Mouse (Mus musculus) heart, postnatal 14 days (tissue): Measurements from ENCODE around the gene Lyz1. TPM values are rescaled to one million over a fixed set of nuclear protein-coding genes. Genes with fewer than 3 reads are reported as not detected.
"Not testable (repeated sequence)": the region's sequence is repeated elsewhere in the genome, so short reads cannot be mapped to it uniquely, and the experiment has no call there.

Experiments
- DNase-seq, 2 experiments: peaks; one replicate each; pipeline ENCODE4 v3.0.0; 2021 to 2022
- intact Hi-C: fragments of 180-260 bp; cut with DNase I; formaldehyde crosslinking; loops from one replicate; pipeline ENCODE4 v1.15.1; 2025
- total RNA-seq, 2 experiments: library from RNA; stranded (reverse); gene quantifications; 2 replicates each; pipeline ENCODE4 v1.2.3; 2021

Gene Lyz1
- total RNA-seq, 2 experiments from 2014 or later = 8.6 to 9.2 TPM

DNA sequence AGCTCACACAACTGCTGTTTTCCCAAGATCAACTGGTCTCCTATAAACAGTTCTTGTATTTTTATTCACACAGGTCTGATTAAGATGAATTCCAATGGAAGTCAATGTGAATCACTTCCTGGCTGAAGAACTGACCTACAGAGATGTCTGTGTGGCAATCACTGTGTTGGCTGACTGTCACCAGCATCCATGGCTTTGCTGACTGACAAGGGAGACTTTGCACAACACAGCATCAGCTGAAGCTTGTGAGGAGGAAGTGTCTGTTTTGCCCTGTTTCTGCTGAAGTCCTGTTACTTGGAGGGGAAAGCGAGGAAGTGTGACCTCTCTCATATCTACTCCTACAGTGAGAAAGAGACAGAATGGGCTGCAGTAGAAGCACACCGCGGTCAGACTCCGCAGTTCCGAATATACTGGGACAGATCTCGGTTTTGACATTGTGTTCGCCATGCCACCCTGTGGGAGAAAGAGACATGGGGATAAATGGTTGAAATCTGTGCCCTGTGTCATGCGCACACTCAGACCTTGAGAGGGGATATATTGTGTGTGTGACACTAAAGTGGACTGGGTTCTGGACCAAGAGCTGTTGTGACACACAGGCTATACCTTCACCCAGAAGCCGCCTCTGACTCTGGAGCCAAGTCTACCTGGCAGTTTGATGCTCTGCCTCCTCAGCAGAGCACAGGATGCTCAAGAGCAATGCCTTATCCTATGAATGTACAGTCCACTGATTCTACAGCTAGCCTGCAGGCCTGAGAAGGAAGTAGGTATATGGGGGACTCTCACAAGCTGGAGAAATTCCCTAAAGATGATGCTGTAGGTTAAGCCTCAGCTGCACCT is 4.3 kb downstream of the Lyz1 start:
- DNase-seq = no peak
- intact Hi-C loops = no loop called here

DNA sequence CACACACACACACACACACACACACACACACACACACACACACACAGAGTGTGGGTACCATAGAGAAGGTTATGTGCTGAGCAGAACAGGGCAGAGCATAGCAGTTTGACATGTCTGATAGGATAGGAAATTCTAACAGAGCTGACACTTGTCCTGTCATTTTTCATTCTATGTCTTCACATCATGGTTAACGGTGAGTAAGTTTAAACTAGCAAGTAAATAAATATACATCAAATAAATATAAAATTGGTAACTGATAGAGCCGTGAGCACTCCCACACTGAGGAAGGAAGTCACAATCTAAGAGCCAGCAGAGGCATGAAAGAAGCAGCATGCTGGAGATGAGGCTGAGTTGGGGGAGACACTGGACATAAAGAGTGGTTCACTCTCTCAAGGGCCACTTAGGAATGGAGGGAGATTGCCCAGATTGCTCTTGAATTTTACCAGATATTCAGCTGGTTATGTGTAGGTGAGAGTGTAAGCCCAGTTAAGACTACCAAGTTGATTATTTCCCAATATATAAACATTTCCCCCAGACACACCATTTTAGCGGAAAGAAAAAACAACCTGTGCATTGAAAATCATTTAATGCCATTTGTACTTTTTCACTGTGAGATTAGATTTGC is 5.3 kb downstream of the Lyz1 start:
- DNase-seq = no peak
- intact Hi-C loops = no loop called here

DNA sequence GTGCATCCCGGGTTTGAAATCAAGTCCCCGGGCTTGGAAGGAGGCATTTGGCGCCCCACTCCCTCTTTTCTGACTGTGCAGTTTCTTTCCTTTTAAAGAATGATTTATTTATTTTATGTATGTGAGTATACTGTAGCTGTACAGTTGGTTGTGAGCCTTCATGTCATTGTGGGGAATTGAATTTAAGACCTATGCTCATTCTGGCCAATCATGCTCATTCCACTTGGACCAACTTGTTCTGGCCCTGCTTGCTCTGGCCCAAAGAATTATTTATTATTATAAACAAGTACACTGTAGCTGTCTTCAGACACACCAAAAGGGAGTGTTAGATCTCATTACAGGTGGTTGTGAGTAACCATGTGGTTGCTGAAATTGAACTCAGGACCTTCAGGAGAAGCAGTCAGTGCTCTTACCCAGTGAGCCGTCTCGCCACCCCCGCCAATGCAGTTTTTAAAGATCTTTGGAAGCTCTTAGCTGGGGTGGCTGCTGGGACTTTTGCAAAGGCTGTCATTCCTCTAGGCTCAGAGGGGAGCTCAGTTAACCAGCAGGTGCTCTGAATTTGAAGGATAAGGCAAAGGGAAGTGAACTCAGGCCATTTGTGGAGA is 6.2 kb downstream of the Lyz1 start:
- DNase-seq = no peak
- intact Hi-C loops = no loop called here

DNA sequence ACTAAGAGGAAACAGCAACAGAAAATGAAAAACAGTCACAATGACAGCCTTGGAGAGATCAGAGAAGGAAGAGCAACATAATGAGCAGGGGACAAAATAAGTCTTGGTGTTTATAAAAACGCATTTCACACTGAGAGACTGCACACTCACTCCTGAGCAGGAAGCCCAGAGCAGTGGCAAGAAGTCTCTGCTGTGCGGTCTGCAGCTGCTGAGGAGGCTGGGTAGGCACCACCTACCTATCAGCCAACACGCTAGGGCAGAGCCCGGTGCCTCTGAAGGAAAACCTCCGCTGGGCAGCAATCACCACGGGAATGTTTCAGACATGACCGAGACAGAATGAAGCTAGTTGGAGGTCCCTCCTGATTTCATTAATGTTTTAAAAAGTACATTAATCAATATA is 7.1 kb downstream of the Lyz1 start:
- DNase-seq, intact Hi-C loops: not testable (repeated sequence)

DNA sequence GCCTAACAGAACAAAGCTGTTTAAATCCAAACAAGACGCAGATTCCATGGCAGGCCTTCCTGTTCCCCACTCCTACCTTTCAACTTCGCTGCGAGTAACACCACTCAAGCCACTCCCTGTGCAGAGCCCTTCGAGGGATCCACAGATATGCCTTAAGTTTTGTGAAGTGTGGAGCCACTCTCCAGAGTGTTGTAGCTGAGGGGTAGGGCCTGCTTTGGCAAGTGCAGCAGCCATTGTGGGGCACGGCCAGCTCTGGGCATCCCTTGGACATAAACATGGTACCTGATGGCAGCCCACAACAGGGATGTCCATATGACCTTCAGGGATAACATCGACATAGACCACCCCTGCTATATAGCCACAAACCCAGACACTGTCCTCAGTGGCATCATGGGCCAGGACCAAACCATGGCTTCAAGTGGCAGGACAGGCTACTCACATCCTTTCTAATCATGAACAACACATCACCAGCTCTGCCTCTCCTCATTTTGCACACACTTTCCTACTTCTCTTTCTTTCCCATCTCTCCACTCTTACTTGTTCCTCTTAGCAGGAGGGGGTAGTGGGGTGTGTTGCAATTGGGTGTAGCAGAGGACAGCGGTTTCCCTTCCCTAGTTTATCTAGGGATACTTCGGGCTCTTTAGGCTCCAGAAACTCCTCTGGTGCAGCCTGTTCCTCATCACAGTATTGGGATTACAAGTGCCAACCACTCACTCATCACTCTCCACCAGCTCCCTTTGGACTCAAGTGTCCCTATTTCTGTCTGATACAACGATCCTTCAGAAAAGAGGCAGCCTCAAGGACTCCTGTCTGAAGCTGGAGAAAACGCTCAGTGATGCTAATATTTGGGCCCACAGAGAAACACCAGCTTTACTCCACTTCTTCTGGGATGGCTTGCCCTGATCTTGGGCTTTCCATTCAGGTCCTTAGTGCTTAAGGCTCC is 7.8 kb downstream of the Lyz1 start:
- intact Hi-C loops = no loop called here
- no peak for DNase-seq

DNA sequence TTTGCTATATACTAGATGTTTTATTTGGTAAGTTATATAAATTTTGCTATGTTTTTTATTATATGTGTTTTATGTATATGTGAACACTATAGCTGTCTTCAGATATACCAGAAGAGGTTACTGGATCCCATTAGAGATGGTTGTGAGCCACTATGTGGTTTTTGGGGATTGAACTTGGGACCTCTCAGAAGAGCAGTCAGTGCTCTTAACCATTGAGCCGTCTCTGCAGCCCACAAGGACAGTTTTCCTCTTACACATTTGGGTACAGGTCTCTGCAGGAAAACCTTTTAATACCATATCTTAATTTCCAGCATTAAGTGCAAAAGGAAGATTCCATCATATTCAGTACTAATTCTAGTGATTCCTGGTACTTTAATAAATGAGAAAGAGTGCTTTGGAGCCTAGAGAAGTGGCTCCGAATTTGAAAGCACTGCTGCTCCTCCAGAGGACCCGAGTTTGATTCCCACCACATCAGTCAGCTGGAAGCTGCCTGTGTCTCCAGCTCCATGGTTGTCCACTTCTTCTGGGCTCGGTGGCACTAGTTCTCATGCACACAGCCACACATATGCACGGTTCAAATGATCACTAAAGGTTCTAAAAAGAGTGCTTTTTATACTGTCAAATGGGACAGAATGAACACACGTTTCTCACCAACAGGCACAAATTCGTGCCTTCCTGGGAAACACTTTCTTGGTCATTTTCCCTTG is 8.6 kb downstream of the Lyz1 start:
- intact Hi-C loops = no loop called here
- DNase-seq = no peak

DNA sequence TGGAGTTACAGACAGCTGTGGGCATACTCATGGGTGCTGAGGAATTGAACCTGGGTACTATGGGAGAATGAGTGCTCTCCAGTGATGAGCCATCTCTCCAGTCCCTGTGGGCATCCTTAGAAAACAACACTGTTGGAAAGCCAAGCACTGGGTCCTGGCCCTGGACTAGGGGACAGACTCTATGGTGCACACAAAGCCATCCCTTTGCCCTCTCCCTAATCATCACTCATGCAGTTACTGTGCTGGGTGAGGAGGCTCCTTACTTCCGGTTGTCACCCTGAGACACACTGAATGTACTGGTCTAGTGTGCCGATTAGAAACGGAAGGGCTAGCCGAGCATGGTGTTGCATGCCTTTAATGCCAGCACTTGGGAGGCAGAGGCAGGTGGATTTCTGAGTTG is 9.5 kb downstream of the Lyz1 start:
- intact Hi-C loops, DNase-seq: not testable (repeated sequence)

DNA sequence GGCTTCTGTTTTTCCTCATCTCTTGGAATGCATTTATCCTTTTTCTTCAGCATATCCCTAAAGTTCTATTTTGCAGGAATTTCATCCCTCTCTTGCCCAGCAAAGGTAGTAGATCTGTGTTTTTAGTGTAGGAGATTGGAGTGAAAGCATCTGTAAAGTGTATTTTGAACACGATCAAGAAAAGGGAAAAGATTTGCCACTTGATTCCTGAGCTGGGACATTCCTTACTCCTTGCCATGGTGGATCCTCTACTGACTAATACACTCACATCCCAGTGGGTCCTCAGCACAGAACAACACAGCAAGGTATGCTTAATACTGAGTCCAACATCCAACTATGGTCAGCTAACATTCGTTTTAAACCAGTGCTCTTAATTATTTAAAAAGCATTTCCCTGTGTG is 10.1 kb downstream of the Lyz1 start:
- intact Hi-C loops = no loop called here
- no peak for DNase-seq

DNA sequence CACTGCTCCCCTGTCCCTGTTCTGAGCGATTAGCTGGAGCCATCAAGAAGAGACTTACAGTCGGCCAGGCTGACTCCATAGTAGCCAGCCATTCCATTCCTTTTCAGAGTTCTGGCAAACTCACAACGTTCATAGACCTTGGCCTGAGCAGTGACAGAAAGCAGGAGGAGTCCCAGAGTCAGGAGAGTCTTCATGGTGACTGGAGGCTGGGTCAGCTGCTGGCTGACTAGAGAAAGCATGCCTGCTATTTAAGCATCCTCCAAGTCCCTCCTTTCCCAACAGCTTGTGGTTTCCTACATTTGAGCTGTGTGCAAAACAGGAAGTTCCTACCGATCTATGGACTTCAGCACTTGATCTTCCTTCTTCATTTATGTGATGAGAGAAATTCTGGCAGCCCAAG is 10.6 kb downstream of the Lyz1 start, which contains the start of gene Lyz2:
Lyz2 (minus strand) TSS at position 273 of the 400 bp plus-strand sequence.
- DNase-seq = peak; percentile 16 to 20
- intact Hi-C loops = no loop called here

DNA sequence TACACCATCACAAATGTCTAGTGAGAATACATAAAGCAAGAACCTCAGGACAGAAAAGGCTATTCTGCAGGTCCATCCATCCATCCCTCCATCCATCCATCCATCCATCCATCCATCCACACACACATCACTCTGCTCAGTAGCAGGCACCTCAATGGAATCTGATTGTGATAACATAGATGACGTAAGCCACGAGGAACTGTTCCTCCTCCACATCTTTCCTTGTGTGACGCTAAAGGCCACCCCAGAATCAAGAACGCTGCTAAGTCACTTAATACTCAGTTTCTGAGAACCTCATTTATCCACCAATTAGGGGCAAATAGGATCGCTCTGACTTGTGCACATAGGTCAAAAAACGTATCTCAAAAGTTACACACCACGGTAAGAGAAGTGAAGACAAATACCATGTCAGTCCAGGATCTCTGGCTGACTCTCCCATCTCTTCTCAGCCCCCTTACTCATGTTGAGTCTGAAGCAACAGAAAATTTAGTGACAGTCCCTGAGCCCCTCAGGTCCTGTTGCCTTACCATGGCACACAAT is 11.2 kb downstream of the Lyz1 start:
- intact Hi-C loops = no loop called here
- no peak for DNase-seq

DNA sequence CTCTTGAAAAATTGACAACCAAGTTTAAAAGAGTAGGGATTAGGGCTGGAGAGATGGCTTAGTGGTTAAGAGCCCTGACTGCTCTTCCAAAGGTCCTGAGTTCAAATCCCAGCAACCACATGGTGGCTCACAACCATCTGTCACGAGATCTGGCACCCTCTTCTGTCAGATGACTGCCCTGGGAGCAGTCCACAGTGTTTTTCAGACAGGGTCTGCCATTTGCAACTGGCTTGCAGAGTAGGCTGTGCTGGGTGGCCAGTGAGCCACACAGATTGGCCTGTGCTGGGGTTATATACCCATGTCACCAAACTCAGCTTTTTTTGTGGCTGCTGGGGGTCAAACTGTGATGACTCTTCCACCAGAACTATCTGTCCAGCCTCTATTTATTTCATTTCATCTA is 12.7 kb downstream of the Lyz1 start:
- no peak for DNase-seq
- intact Hi-C loops = no loop called here

DNA sequence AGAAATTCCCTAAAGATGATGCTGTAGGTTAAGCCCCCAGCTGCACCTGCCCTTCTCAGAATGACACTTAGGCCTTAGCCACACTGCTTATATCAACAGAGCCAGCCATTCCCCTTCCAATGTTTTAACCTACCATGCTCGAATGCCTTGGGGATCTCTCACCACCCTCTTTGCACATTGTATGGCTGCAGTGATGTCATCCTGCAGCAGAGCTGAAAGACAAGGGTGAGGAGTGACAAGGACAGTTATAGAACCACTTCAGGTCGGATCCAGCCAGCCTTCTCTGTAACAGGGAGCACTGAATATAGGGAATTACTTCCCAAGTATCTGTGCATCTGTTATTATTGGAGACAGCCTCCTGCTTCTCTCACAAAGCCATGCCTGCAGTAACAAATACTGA is 14.2 kb downstream of the Lyz1 start:
- intact Hi-C loops, DNase-seq: not testable (repeated sequence)

DNA sequence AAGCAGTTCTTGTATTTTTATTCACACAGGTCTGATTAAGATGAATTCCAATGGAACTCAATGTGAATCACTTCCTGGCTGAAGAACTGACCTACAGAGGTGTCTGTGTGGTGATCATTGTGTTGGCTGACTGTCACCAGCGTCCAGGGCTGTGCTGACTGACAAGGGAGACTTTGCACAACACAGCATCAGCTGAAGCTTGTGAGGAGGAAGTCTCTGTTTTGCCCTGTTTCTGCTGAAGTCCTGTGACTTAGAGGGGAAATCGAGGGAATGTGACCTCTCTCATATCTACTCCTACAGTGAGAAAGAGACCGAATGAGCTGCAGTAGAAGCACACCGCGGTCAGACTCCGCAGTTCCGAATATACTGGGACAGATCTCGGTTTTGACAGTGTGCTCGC is 14.9 kb downstream of the Lyz1 start:
- intact Hi-C loops = not testable (repeated sequence)

DNA sequence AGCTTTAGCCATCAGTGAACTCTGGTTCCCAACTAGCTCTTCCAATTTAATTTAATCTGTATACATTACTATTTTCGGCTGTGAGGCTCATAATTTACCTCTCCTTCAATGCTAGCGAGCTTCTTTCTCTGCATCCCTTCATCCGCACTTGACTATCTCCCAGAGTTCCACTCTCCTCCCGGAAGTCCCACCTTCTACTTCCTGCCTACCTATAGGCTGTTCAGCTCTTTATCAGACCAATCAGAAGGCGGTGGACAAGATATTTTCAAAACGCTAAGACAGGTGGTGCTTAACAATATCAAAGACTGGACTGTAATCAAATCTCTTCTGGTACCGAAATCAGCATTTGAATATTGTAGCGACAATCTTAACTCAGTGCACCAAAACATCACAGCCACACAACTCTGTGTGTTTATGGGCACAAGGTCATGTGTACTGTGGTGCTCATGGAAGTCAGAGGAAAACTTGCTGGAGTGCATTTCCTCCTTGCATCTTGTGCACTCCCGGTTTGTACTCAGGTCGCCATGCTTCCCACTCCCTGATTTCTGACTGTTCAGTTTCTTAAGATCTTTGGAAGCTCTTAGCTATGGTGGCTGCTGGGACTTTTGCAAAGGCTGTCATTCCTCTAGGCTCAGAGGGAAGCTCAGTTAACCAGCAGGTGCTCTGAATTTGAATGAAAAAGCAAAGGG is 16.8 kb downstream of the Lyz1 start:
- intact Hi-C loops = no loop called here
- DNase-seq = no peak

More for the DNA sequence above, 14.9 kb downstream of the Lyz1 start:
- not testable (repeated sequence) for DNase-seq

DNA sequence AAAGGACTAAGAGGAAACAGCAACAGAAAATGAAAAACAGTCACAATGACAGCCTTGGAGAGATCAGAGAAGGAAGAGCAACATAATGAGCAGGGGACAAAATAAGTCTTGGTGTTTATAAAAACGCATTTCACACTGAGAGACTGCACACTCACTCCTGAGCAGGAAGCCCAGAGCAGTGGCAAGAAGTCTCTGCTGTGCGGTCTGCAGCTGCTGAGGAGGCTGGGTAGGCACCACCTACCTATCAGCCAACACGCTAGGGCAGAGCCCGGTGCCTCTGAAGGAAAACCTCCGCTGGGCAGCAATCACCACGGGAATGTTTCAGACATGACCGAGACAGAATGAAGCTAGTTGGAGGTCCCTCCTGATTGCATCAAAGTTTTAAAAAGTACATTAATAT is 18.0 kb downstream of the Lyz1 start:
- not testable (repeated sequence) for DNase-seq
- intact Hi-C loops = loop anchor here (5.0 kb wide), 2 partner anchors 58 to 163 kb away; no protein-coding TSS in a partner anchor

DNA sequence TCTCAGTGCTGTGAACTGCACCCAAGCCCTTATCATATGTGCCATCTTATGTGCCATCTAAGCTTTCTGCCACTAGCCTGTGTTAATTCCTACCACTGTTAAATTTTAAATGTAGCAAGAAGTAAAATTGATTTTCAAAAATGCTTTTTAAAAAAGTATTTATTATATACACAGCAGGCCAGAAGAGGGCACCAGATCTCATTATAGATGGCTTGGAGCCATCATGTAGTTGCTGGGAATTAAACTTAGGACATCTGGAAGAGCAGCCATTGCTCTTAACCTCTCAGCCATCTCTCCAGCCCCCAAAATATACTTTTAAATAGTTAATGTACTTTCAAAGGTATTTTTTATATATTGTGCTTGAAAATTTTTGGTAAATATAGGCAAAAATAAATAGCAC is 20.6 kb downstream of the Lyz1 start:
- intact Hi-C loops = loop anchor here (5.0 kb wide), 2 partner anchors 60 to 165 kb away; no protein-coding TSS in a partner anchor
- no peak for DNase-seq

DNA sequence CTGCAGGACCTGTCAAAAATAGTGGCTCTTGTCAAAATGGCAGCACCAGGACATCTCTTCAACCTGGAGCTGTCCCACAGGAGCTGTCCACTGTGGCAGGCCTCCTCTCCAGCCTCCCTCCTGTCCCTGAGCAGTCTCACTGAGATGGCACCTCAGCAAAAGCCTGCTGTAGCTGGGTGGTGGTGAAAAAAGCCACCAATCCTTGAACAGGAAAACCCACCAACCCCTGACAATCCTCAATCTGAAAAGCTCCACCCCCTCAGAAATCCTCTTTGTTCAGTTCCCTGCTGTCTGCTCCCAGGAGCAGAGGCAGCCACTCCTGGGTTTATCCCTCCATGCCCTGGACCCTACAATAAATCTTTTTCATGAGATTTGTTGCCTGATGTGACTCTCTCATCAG is 32.8 kb downstream of the Lyz1 start:
- DNase-seq = no peak
- intact Hi-C loops = no loop called here

DNA sequence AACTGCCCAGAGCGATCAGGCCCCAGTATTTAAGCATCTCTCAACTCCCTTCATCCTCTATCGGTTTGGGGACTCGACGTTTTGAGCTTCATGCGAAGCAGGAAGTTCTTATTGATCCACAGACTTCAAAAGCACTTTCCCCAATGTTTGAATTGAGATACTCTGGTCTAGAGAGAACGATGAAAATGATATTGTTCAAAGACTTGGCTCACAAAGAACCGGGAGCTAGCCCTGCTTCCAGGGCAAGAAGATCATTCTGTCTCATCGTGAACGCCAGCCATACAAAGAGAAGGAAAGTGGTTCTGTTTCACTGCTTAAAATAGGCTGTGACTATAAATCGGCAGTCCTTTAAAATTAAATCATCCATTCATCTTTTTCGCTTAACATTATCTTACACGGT is 54.1 kb downstream of the Lyz1 start, which contains the start of gene 9530003J23Rik:
9530003J23Rik (minus strand) TSS at position 101 of the 400 bp plus-strand sequence.
- no peak for DNase-seq
- intact Hi-C loops = no loop called here
